Mouse (Mus musculus) urinary bladder, postnatal 14 days (tissue): ENCODE data around the gene Mterf4.
A peak's percentile ranks its signal among the peaks of the same experiment; 100 is the strongest.
"Not testable (repeated sequence)": the region's sequence is repeated elsewhere in the genome, so short reads cannot be mapped to it uniquely, and the experiment has no call there.

Source experiments
- DNase-seq: peaks from one replicate; pipeline ENCODE4 v3.0.0; 2021; ENCODE audit warnings: low spot score

Gene Mterf4

DNA sequence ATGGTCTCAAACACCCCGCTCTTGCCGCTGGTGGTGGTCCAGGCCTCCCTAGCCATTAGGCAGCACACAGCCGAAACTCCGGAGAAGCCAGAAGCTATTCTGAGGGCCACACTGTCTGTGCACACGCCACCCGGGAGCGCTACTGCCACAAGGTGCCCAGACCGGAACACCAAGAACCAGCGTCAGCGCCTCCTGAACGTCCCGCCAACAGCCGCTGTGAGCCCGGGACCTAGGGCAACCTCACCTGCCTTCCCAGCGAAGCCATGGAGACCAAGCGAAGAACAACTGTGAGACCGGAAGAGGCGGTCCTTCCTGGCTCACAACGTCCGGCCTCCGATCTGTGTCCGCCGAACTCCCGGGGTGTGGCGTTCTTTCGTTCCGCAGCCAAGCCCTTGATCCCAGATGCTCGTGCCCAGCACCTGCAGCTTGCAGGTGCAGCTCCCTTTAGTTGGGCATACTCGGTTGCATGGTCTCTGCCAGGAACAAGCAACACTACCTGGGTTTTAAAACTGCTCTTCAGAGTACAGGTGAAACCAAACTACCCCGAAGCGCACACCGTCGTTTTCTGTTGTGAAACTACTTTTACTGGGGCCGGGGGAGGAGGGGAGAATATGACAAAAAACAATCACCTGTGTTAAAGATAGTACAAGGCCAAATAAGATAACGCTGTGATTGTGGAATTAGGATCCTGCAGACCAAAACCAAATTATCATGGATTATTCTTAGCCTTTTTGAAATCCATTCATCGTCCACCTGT lies at the start of gene Mterf4:
Gene Mterf4 (minus strand): TSS at position 335 of the 757 bp plus-strand sequence.
- peak; percentile 80 for DNase-seq

DNA sequence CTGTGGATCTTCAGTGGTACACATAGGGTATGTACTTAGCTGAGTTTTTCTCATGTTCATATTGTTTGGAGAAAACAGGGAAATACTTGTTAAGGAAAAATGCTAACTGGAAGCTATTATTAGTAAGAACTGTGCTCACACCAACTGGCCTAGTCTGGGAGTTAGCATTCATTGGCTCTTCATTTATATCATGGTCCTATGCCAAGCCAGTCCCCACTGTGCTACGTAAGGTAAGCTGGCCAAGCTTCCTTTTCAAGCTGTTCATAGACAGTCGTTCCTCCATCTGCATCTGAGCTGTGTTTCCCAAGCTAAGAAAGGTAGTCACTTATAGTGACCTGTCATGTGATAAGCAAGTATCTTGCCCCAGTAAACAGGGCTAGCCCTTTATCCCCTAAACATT lies 47.0 kb upstream of the Mterf4 start:
- no peak for DNase-seq

DNA sequence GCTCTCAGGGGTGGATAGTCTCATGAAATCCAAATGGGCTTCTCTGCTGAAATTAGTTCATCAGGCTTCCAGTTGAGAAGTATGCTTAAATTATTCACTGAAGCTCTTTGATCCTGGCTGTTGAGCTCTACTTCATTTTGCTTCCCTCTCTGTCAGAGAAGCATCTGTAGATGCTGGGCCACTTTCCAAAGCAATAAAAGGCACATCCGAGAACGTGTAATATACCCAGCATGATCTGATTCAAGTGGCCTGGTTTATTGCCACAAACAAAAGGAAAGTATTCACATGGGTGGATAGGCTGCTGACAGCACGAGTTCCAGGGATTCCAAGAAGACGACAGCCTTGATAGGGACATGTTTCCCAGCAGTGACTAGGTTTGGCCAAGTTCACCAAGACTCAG lies 44.0 kb upstream of the Mterf4 start:
- DNase-seq, result no peak

DNA sequence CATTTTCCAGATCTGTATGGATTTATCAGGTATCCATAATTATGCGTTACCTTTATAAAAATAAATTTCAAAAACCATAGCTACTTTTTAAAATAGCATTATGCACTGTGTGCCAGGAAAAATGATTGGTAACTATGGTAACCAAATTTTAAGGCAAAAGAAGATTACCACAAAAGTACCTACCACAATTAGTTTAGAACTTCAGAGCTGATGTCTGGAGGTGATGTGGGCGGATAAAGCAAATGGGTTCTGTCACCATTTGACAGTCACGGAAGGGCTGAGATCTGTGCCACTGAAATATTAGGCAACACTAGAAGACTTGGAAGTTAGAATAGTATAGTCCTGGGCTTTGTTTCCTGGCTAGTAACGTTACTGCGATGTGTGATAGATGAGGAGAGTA lies 41.5 kb upstream of the Mterf4 start:
- no peak for DNase-seq

DNA sequence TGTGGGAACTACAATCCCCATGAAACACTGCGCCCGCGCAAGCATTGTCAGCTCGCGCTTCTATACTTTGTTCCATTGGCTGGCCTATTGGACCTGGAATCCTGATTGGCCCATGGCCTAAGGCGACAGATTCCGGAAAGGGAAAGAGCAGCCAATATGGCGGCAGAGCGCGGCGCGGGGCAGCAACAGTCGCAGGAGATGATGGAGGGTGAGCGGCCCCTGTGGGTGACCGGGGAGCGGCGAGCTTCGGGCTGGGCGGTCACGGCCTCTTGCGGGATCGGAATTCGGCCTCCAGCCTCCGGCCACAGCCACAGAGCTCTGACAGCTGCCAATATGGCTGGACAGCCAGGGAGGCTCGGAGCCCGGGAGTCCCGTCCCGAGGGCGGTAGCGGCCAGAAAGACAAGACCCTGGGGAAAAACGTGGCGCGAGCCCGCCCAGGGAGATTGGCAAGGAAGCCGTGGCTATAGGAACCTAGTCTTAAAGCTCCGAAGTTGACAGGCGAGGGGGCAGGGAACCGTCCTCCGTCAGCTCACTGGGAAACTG lies 37.9 kb upstream of the Mterf4 start:
- DNase-seq, result peak; percentile 95

DNA sequence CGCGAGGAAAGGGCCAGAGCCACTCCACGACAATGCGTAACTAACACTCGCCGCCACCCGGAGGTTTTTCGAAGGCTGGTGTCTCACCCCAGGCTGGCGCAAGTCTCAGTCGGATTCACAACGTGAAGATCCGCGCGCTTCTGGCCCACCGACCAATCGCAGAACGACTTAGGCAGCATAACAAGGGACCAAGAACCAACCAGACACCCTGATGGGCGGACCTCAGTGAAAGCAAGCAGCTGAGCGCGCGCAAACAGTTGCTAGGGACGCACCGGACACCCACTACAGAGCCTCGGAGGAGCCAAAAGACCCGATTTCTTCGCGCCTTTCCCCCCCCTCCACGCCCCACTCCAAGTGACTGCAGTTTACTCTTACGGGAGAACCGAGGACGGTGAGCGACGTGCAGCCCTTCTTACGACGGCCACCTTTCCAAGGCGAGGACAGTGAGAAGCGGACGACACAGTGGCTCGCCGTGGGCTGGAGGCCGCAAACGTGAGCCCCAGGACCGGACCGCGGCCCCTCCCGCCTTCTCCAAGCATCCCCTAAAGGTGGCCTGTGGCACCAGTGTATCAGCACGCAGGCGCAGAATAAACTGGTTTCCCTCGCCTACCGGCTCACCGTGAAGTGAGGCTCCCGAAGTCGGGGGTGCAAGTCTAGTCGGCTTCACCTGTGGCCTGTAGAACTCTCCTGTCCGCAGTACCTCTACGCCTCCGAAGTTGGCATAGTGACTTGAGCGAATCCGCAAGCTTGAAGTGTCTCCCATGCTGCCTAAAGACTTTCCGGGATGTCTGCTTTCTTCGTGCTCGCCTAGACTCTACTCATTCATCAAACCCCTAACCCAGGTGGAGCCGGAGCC lies 37.2 kb upstream of the Mterf4 start, which contains the start of the genes Ppp1r7 and Pask:
Gene Ppp1r7 (plus strand): TSS at position 207 of the 856 bp plus-strand sequence.
Gene Pask (minus strand): TSS at position 835 of the 856 bp plus-strand sequence.
- DNase-seq, result peak; percentile 95

DNA sequence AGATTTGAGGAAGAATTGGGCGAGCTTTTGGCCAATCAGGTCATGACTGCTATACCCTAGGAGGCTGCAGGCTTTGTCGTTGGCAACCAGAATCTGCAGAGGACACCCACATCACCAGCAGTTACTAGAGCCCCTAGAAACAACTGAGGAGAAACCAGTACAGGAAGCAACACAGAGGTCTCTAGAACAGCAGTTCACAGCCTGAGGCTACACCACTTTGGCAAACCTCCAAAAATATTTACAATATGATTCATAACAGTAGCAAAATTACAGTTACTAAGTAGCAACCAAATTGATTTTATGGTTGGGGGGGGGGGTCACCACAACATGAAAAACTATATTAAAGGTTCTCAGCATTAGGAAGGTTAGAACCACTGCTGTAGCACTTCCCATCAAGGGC lies 28.9 kb upstream of the Mterf4 start:
- DNase-seq, result peak; percentile 10

DNA sequence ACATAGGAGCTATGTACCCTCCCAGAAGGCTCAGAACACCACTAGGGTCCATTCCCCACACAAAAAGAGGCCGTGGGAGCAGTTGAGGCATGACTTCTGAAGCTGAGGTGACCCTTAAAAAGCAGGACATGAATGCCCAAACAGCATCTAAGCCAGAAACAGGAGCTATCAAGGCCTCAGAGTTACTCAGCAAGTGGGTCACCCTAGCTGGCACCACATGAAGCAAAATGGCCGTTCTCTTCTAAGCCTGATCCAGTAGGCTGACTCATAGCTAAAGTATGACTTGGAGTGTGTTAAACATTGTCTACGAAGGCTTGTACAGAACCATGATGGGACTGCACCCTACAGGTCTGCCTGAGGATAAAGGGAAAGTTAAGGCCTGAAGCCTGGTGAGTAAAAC lies 20.7 kb upstream of the Mterf4 start:
- DNase-seq, result no peak

DNA sequence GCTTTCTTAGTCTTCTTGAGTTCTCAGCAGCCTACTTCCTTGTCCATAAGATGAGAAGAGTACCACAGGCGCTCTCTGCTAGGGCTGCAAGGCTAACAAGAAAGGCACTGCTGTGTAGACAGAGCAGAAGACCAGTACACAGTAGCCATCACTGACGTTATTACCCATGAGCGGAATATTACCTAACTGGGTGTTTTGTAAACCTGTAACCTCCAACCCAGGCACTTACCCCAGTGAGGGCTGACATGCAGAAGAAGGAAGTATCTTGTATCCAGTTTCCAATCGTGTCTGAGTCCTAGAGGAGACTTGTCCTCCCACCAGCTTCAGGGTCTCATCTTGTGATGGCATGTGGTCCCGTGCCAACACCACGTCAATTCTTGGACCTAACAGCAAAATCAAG lies 18.3 kb upstream of the Mterf4 start:
- no peak for DNase-seq

DNA sequence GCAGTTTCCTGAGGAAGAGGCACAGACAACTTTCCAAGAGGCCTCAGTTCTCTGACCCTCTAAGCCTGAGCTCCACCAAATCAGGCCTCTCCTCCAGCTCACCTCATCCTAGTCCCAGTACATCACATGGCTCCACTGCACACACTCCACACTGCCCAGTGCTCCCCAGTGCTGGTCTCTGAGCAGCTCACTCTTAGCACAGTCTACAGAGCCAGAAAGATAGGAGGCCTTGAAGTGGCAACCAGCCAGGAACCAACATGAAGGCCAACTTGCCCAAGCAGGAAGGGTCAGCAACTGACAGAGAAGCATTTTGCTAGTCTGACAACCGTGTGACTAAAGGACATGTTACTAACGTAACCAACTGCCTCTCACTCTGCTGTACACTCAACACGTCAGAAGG lies 5.1 kb downstream of the Mterf4 start:
- no peak for DNase-seq

DNA sequence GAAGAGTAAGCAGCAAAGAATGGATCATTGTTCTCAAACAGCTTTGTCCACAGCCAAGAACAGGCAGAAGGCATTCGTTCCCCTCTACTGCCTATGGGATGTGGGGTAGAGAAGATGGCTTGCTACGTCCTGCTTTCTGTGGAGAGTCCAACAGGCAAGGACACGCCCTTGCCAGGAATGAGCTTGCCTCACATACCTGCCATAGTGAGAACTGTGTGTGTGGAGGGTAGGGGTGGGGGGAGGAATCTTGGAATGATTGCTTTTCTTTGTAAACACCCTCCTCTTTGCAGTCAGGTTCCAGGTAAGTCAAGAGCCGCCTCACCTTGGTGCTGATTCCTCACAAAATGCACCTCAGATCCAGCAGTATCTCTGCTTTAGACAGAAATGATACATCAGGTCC lies 5.9 kb downstream of the Mterf4 start:
- peak; percentile 32 for DNase-seq

DNA sequence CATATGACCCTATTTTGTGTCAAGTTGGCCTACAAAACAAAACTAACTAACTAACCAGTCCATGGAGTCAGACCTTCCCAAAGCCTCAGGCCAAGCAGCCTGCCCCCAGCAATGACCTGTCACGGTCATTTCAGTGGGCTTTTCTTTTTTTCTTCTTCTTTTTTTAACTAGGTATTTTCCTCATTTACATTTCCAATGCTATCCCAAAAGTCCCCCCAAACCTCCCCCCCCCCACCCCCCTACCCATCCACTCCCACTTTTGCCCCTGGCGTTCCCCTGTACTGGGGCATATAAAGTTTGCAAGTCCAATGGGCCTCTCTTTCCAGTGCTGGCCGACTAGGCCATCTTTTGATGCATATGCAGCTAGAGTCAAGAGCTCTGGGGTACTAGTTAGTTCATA lies 11.2 kb downstream of the Mterf4 start:
- DNase-seq, result not testable (repeated sequence)

DNA sequence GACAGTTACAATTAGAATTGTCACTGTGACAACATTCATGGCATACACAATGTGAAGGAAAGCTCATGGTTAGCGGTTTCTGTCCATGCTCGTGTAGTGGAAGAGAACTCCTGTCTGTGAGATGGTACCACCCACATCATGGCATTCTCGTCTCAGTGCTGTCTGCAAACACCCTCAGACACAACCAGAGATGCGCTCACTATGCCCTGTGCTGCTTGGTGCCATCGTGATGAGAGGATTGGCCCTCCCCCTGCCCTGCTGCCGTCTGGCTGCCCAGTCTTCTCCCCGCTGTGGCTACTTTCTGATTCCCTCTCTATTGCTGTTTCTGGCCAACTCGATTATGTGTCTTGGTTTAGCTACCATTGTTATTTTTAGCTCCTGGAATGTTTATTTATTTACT lies 13.7 kb downstream of the Mterf4 start:
- no peak for DNase-seq

DNA sequence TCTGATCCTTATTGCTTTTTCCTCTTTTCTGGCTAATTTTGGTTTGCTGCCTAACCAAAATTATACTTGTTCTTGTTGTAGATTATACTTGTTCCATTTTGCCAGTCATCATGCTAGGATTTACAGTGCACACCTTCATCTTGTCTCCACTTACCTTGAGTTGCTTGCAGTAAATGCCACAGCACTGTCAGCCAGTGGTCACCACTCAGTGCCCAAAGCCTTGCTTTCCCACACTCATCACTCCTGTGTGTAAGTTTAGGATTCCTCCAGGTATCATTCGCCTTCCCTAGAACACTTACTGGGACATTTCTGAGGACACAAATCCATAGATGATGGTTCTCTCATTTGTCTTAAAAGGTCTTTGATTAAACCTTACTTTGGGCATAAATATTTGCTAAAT lies 14.1 kb downstream of the Mterf4 start:
- no peak for DNase-seq

DNA sequence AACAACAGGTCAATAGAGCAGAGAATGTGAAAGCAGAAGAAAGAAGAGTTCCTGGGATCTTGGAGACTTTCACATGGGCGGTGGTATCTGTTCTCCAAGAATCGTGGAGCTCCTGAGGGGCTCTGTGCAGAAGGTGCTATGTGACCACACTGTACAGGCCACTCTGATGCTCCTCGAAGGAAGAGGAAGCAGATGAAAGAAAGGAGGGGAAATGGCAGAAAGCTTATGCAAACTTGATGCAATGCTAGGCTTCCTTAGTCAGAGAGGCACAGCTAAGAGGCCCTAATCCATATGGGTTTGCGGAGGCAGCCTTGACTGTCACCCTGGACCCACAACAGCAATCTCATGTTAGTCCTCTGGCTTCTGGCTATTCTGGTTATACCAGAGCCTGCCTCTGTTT lies 14.8 kb downstream of the Mterf4 start:
- DNase-seq, result no peak

DNA sequence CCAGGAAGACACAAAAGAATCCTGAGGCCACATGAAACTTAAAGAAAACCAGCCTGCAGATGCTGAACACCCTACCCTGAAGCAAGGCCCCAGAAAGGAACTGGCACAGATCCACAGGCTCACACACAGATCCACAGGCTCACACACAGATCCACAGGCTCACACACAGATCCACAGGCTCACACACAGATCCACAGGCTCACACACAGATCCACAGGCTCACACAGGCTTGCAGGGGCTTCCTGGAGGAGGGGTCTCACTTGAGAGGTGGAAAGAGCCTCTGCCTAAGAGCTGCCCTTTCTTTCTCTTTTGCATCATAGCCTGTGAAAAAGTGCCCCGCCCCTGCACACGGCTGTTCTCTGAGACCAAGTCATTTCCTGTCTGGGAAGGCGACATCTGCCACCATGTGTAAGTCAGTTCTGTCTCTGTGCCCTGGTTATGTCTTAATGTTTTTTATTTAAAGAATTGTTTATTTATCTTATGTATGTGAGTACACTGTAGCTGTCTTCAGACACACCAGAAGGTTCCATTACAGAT lies 16.0 kb downstream of the Mterf4 start:
- no peak for DNase-seq

DNA sequence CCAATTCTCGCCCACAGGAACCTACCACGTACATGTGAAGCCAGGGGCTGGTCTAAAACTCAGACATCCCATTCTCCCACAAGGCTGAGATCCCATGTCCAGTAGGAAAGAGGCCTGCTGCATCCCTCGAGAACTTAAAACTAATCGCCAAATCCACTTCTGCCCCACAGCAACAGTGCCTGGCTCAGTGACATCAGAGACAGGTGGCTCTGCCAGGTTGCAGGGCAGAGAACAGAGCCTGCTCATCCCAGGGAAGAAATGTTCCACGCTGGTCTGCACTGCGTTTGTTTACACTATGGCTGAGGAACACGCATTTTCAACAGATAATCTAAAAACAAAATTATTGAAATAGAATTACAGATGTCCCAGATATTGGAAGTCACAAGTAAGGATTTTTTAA lies 28.7 kb downstream of the Mterf4 start:
- DNase-seq, result no peak

DNA sequence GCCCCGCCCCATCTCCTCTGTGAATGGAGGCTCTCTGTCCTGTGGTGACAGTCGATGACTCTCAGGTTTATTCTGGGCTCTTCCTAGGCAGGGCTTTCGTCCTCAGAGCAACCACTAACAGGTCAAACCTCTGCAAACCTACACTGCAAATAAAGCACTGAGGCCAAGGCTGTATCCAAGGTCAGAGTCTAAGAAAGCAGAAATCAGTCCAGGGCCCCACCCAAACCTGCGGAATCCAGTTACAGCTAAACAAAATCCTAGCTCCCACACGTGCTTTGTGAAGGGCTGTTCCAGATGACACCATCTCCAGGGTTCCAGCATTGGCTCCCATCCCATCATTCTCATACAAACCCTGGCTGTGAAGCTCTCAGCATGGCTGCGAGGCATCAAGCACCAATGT lies 30.2 kb downstream of the Mterf4 start:
- DNase-seq, result no peak

DNA sequence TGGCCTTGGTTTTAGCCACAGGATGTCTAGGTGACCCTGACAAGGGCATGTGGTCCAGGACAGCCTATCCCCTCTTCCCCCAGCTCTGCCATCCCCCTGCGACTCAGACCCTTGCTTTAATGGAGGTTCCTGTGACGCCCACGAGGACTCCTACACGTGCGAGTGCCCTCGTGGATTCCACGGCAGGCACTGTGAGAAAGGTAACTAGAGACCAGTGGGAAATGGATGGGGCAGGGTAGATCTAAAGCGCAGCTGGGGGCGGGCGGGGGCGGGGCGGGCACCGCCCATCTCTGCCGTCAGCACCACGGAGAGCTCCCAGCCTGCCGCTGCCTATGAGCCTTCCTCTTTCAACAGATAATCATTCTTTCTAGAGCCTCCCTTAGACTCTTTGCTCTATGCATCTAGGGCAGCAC lies 33.3 kb downstream of the Mterf4 start:
- DNase-seq, result peak; percentile 24

DNA sequence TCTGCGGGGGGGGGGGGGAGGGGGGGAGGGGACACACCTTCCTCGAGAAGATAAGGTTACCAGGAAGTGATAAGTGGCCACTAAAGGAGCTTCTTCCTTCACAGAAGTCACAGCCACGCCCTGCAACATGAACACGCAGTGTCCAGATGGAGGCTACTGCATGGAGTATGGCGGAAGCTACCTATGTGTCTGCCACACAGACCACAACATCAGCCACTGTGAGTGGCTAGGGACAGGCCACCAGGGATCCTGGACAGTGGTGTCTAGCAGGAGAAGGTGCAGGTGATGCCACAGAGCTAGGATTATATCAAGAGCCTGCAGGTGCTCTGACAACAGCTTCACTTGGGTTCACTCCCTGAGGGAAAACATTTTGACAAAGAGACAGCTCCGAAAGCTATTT lies 34.0 kb downstream of the Mterf4 start:
- DNase-seq, result no peak

DNA sequence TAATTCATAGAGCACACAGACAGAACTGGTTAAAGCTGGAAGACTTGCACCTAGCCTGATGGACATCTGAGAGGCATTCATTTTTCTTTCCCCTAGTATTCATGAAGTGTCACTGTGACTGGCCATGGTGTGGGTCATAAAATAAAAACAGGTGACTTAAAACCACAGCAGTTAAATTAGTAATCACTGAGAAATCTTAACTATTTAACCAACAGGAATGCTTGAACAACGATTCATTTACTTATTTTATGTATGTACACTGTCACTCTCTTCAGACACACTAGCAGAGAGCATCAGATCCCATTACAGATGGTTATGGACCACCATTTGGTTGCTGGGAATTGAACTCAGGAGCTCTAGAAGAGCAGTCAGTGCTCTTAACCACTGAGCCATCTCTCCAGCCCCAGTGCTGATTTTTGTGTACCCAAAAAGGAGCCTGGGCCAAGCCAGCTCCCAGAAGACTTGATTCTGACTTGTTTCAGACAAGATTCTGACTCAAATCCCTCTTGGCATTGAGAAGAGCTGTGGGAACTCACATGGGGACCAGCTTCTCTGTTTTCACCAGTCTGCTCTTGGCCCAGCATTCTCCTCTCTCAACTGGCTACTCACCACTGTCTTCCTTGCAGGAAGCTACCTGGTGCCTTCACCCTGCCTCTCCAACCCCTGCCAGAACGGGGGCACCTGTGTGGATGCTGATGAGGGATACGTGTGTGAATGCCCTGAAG lies 35.0 kb downstream of the Mterf4 start:
- DNase-seq, result no peak

DNA sequence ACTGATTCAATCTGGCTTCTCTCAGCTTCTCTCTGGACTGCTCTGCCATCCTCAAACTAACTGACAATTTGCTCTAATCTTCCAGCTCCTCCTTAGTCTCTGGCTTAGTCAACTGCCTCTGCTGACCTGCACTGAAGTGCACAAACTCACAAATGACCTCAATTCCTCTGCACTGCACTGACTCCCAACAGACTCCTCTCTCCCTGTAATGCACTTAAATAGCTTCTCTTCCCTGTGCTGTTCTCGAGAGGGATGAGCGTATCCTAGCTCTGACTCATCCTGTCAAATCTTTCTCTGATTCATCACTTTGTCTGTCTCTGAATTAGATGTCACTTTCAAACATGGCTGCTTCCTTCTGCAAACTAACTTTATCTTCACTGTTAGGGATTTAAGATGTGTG lies 37.5 kb downstream of the Mterf4 start:
- DNase-seq, result no peak
